Mouse (Mus musculus) retina, embryonic 14.5 days (tissue): ENCODE results near the gene Ooep.
"Not testable (repeated sequence)": the region's sequence is repeated elsewhere in the genome, so short reads cannot be mapped to it uniquely, and the experiment has no call there.

Experiments
- DNase-seq: peaks from one replicate; pipeline ENCODE4 v3.0.0-alpha.2; 2015; ENCODE audit warnings: low spot score

Gene Ooep

DNA sequence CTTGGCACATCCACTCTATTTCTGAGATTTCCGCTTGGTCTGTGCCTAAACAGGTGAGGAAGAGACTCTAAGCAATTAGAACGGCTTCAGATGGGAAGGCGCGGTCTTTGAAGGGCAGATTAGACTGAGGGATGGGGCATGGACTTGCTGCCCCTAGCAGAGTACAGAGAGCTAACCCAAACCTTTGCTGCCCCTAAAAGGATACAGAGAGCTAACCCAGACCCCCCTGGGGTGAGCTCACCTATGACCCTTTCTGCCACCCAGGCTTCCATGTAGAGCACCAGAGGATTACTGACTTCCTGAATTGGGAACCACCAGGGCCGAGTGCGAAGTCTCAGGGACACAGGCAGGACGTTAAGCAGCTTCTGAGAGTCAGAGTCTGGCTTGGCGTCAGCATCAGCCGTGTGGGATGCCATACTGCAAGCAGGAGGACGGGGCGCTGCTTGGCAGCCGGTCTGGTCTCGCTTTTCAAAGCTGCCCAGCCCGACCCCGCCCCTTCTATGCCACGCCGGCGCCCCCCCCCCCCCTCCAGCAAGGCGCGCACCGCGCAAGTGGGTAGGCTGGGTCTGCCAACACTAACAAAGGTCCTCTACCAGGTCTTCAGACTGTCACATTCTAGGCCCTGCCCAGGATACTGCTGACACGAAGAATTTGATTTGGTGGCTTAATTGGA is at the start of gene Ooep:
Ooep (minus strand) TSS at position 613 of the 673 bp plus-strand sequence.
- DNase-seq, result peak; percentile 68

DNA sequence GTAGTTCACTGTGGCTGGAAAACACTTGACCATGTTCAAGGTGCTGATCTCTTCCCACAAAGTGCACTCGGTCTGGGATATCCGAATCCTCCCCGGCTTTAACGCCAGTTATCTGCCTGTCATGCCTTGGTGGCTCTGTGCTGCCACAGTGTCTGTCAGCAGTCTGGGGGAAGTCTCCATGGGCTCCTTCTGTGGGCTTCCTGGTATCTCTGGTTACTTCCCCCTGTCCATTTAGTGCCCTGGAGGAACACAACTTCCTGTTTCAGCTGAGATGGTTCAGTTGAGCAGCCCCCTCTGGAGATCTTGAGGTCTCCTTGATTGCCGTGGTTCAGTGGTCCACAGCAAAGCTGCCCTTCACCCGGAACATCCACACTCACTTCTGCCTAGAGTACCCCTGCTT is 49.7 kb upstream of the Ooep start:
- DNase-seq, result no peak

DNA sequence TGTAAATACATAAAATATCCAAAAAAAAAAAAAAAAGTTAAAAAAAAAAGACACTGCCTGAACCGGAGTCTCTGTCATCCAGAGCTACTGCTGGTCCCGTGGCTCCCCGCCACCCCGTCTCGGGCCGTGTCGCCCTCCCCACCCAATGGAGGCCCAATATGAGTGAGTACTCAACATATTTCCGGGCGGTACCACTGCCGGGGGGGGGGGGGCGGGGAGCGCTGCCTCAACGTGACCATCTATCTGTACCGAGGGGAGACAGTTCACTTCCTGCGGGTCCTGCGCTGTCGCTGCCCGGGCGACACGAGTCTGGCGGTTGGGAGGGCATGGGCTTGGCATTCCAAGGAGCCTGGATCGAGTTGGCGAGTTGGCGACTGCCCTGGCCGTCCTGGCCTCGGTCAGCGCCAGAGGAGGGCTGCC is 48.8 kb upstream of the Ooep start:
- no peak for DNase-seq

DNA sequence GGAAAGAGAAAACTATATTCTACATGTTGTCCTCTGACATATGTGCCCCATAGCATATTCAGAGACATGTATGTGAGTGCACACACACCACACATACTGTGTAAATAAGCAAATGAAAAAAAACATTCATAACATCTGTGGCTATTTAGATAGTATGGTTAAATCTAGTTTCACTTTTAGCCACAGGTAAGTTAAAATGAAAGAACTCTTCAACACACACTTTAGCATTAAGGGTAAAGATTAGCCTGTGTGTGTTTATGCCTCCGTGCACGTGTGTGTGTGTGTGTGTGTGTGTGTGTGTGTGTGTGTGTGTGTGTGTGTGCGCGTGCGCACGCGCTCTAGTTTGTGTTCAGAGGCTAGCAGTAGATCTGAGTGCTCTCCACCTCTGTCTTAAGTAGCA is 23.1 kb upstream of the Ooep start:
- DNase-seq, result no peak

DNA sequence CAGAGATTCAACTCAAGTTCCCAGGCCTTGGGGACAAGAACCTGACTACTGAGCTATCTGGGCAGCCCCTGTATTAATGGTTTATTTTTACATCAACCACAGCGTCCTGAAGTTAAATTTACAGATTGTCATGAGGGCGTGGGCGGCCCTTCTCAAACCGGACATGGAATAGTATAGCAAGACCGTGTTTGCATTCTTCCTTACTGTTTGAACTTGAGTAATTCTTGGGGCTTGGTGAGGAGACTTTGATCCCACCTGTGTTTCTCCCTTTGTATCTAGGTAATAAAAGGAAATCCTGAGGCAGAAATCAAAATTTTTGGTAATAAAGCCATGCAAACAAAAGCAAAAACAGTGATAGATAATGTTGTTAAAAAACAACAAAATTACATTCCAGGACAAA is 22.0 kb upstream of the Ooep start:
- no peak for DNase-seq

DNA sequence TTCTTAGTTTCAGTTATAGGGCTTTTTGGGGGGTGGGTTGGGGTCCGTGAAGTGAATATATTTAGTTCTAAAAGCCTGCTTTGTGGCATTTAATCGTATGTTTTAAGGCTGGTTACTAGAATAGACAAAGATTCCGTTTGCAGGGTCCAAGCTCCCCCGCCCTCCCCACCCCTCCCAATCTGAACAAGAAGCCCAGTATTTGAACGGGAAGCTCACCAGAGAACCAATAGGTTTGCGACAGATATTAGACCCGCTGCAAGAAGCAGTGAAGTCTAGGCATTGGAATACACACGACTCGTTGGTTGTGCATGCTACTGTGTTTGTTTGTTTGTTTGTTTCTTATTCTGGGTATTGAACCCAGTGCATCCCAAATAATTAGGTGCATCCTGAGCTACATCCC is 18.0 kb upstream of the Ooep start:
- no peak for DNase-seq

DNA sequence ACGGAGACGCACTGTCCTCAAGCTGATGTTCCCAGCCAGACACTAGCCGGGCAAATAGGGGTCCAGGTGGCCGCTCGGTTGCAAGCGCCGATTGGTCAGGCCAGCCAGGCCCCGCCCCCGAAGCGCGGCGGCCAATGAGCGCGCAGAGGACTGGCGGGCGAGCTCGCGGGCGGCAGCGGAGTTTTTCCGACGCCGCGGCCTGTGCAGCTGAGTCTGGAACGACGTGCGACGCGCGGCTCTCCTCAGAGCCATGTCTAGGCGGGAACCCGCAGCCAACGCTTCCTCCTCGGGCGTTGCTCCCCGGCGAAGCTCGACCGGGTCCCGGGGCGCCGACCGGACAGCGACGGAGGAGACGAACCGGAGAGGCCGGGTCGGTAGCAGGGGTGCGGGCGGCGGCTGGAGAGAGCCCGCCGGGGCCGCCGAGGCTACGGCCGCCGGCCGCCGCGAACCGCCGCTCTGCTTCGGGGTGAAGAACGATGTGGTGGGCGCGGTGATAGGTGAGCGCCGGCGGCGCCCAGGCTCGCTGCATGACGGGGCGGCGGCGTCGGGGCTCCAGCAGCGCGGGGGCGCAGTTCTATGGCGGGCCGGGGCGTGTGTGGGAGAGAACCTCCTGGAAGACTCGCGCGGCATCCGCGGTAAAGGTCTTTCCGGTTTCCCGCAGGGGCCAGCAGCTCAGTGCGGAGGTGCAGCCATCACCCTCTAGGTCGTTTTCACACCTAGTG is 17.3 kb upstream of the Ooep start, which contains the start of gene Ddx43:
Ddx43 (plus strand) TSS at position 148 of the 722 bp plus-strand sequence.
- DNase-seq, result peak; percentile 75

DNA sequence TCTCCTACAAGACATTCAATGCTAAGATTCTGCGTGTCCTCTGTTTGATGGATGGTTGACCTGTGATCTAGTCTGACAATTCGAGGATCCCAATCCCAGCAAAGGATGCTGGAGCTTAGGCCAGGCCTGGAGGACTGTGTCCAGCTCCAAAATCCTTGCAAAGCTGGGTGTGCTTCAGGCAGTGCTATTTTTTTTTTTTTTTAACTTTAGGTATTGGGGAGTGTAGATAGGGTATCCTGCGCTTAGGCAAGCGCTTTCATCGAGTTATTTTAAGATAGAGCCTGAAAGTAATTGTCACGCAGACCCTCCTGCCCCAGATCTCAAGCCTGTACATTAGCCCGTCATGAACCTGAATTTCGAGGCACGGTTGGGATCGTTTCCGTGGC is 16.7 kb upstream of the Ooep start:
- DNase-seq, result no peak

DNA sequence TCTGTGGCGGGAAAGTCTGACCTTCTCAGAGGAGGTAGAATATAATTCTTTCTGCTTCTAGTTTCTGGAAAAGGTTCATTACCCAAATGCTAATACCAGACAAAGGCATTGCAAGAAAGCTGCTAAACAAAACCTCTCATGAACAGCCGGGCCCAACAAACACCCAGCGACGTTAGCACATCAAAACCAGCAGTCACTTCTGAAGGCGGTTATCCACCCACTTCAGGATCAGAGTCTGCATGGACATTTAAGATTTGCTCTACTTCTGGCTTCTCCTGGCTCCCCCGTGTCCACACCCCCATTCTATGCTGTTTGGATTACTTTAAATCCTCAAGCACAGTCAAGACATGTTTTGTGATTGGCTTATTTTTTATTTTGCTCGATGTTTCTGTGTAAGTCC is 16.1 kb upstream of the Ooep start:
- DNase-seq, result no peak

DNA sequence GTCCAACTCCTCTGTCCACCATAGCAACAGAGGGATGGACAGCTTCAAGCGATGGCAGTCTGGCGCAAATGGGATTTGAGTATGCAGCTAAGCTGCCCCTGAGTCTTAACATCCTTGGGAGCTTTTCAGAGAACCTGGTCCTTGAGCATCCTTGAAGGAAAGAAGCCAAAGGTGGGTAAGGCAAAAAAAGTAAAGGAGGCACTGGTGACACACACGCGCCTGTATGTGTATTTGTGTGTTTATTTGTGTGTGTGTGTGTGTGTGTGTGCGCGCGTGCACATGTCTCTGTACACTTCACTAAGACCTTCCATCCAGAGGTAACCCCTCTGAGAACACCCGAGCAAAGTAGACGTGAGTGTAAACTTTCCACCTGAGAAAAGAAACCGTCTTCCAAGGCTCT is 15.2 kb upstream of the Ooep start:
- DNase-seq, result no peak

DNA sequence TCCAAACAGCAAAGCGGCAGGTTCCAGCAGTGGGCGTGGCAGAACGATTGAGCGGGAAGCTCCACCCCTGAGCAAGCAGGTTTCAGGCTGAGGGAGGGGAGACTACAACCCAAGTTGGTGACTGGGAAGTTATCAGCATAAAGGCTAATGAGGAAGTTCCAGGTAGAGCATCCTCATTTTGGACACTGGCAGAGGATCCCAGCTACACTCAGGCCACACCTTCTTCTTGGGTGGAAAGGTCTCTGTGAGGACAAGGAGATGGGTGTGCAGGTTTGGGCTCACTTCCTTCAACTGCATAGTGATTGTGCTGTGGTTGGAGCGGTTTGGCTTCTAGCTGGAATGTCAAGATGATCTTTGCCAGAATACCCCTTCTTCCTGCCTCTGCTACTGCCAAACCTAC is 11.5 kb upstream of the Ooep start:
- no peak for DNase-seq

DNA sequence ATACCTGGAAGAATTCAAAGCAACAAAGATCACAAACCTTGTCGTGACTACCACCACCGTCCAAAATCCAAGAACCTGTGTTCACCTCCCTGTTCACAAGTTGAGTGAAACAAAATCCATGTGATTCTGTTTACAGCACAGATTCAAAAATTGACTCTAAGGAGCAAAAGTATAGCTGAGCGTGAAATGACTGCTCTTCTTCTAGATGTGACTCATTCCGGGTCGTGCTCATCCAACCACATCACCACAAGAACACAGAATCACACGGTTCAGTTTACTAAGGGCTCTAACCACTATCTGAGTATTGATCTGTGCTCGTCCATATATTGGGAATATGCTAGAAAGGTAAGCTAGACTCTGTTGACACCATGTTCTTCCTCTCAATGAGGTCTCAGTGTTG is 8.4 kb upstream of the Ooep start:
- no peak for DNase-seq

DNA sequence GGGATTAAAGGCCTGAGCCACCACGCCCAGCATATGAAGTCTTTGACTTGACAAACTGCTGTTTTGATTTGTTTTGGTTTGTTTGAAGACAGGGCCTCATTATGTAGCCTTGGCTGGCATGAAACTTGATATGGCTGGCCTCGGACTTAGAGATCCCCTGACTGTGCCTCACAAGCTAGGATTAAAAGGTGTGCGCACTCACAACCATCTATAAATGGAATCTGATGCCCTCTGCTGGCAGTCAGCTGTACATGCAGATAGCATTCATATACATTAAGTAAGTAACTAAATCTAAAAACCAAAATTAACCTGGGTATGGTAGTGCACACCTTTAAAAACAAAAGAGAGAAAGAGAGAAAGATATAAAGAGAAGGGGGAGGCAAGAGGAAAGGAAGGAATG is 7.4 kb upstream of the Ooep start:
- DNase-seq, result no peak

DNA sequence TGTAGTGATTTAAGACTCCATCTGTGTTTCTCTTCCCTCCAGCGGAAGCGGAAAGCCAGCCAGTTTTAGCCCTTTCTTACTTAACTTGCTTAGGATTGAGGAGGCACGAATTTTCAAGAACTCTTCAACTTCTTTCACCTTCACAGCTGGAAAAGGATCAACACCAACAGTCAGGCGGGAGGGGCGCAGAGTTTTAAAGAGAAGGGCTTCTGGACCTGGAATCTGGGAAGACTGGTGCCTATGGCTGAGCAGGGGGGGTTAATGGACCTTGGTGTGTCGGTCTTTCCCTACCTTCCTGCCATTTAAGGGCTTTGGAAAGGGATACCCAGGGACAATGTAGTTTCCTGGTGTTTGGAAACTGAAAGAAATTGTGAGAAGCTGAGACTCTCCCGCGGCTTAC is 979 bp downstream of the Ooep start:
- no peak for DNase-seq

DNA sequence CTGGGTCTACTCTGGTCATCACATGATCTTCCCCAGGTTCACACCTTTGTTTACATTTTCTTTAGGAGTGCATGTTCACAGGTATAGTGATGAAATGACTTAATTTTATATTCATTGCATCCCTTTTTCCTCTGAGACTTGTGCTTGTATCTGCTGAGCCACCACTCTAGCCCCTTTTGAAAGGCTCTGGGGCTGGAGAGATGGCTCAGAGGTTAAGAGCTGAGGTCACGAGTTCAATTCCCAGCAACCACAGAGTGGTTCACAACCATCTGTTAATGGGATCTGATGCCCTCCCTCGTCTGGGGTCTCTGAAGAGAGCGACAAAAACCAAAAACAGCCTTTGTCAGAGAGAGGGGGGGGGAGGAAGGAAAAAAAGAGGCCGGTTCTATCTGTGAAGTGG is 3.0 kb downstream of the Ooep start:
- DNase-seq, result no peak

DNA sequence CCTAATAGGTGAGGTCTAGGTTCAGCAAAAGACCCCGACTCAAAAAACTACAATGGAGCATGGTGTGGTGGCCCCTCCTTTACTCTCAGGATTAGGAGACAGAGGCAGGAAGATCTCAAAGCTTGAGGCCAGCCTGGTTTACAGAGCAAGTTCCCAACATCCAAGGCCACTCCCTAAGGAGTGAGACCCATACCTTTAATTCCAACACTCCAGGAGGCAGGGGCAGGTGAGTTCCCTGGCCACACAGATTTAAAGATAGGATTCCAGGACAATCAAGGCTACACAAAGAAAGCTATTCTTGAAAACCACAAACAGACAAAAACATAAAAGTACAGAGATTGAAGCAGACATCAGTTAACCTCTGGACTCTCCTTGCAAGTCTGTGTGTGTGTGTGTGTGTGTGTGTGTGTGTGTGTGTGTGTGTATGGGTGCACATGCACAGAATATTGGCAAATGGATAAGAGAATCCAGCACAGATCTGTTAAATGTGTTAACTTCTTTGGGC is 3.6 kb downstream of the Ooep start:
- DNase-seq, result no peak

DNA sequence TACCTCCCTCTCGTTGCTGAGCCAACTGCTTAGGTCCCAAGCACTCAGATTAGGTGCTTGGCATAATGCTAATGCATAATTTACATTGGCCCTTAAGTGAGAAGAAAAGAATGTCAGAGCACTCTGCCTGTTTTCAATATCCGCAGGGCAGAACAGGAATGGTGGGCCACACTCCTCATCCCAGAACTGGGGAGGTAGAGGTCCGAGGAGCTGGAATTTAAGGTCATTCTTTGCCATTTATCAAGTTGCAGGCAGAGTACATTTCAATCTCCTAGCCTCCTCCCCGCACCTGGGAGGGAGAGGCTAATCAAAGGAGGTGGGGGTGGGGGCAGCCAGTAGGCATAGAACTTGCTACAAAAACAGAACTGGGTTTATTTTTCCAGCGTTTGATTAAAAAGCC is 4.1 kb downstream of the Ooep start:
- no peak for DNase-seq

DNA sequence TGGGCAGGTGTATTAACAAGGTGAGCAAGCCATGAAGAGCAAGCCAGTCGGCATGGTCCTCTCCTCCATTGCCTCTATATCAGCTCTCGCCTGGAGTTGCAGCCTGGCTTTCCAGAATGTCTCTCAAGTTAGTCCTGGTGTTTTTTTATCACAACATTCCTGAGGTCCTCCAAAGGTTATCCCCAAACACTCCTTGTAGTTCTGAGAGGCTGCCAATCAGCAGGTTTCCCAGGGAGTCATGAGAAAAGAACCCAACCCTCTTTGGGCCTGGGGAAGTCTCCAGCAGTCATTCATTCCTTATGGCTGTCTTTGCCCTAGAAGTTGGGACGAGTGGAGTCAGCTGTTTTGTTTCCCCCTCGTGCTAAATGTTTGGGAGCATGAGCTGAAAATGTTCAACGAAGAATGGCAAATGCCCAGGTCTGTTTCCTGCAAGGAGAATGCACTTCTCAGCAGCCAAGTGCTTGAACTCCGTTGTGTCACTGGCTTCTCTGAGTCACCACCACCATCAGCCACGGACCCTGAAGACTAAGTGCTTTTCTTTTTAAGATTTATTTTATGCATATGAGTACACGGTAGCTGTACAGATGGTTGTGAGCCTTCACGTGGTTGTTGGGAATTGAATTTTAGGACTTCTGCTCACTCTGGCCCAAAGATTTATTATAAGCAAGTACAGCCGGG is 5.6 kb downstream of the Ooep start:
- no peak for DNase-seq

DNA sequence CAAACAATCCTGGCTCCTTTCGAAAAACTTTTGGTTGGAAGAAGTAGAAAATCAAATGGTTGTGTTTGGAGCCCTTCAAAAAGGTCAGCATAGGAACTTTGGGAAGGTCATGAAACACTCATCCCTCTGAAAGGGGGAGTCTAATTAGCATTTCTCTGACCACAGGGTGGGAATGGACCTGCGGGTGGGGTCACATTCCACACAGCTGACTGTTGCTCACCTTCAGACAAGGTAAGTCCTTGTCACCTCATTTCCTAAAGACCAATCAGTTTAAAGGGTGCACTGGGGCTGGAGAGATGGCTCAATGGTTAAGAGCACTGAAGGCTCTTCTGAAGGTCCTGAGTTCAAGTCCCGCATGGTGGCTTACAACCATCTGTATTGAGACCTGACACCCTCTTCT is 7.1 kb downstream of the Ooep start:
- DNase-seq, result no peak

DNA sequence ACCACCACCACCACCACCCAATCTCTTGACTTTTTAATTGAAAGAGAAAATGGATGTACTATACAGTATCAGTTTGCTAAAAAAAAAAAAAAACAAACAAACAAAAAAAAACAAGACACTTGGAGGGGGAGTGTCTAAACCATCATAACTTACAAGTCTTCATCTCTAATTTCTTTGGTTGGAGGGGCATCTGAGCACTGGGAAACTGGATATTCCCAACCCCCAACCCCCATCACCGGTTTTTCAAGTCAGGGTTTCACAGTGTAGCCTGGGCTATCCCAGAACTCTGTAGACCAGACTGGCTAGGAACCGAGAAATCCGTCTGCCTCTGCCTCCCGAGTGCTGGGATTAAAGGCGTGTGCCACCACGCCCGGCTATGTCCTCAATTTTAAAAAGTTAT is 8.7 kb downstream of the Ooep start:
- DNase-seq, result no peak

DNA sequence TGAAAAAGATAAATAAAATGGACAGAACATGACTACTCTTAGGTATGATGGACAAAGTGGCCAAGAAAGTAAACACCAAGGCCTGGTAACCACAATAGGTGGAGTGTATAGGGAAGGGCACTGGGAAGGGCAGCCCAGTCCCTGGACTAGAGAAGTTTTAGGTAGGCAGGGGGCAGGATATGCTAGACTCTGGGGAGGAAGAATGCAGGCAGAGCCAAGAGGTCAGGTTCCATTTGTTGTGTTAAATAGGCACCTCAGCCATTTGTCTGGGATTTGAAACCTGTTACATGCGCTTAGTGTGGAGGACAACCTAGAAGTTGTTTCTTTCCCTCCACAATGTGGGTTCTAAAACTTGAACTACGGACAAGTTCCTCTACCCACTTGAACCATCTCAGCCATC is 9.2 kb downstream of the Ooep start:
- DNase-seq, result no peak

DNA sequence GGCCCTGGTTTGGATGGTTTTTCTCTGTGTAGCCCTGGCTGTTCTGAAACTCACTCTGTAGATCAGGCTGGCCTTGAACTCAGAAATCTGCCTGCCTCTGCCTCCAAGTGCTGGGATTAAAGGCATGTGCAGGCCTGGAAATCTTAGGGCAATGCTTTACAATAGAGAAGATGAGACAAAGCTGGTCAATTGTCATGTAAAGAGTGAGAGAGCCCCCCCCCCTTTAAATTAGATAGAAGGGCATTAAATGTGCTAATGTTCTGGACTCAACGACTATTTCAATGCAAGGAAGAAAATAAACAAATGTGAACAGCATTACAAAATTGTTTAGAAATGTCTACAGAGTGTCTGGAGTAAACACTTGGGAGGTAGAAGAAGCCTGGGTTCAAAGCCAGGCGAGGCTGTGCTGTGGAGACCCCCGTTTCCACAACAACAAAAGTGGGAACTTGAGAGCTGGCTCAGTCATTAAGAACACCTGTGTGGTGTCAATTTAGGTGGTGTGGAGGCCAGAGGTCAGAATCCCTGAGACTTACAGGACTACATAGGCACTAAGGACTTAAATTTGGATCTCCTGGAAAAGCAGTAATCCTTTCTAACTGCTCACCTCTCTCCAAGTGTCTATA is 9.7 kb downstream of the Ooep start:
- DNase-seq, result no peak

DNA sequence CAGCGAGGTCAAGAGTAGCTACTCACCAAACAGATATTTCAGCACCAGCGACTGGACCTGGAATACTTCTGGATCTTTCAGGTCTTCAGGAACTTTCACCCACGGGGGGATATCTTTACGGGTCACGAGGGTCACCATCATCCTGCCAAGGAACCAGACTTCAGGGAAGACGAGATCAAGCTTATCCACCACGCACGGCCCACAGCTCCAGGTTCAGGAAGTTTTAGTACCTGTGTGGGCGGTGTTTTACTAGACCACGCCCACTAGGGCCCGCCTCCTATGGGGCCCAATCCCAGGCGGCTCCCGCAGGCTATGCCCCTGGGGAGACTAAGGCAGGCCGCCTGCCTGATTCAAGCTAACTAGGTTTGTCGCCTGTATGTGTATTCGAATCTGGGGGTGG is 10.6 kb downstream of the Ooep start, which contains the start of gene Dppa5a:
Dppa5a (minus strand) TSS at position 219 of the 400 bp plus-strand sequence.
- not testable (repeated sequence) for DNase-seq
